Mouse (Mus musculus): ENCODE results near the gene Grk5.
"Not testable (repeated sequence)": the region's sequence is repeated elsewhere in the genome, so short reads cannot be mapped to it uniquely, and the experiment has no call there.

Gene Grk5

DNA sequence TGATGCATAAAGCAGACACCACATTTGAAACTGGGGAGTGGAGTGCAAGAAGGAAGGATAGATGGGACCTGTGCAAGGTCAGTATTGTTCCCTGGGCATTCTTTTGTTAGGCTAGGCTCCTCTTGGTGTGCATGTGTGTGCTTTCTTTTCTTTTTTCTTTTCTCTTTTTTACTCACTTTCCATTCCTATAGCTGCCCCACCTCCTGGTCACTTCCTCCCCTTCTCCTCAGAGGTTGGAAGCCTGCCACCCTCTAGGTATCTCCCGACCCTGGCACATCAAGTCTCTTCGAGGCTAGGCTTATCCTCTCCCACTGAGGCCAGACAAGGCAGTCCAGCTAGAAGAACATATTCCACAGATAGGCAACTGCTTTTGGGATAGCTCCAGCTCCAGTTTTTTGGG lies 22.1 kb downstream of the Grk5 start:
- no peak for DNase-seq (ENCODE audit: low spot score)

DNA sequence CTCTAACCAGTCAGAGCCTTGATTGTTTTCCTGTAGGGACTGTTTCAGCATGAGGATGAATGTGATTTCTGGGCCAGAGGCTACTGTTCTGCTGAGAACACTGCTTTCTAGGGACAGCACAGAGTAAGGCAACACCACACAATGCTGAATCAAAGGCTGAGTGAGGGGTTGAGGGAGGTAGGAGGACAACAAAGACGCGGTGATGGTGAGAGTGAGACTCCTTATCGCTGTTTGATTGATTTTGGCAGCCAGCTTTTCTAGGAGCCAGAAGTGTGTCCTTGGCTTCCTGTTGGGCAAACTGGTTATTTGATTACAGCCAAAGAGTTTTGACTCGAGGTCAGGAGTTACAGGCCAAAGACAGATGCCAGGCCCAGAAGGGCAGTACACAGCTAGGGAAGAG lies 25.7 kb downstream of the Grk5 start:
- DNase-seq (ENCODE audit: low spot score), result no peak

DNA sequence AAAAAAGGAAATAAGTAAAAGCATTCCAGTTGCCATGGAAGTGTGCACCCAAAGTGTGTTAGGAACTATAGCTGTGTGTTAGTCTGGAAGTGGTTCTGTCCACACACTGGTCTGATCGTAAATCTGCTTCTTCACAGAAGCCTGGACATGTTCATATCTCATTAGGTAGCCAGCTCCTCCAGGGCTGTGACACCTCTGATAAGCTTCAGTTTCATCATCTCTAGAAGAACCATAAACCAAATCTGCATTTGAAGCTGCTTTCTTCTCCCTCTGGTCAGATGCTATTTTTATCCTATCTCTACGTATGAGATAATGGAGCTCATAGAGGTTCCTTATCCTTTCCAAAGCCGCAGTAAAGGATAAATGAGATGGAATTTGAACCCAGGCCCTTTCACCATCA lies 26.3 kb downstream of the Grk5 start:
- no peak for DNase-seq (ENCODE audit: low spot score)

DNA sequence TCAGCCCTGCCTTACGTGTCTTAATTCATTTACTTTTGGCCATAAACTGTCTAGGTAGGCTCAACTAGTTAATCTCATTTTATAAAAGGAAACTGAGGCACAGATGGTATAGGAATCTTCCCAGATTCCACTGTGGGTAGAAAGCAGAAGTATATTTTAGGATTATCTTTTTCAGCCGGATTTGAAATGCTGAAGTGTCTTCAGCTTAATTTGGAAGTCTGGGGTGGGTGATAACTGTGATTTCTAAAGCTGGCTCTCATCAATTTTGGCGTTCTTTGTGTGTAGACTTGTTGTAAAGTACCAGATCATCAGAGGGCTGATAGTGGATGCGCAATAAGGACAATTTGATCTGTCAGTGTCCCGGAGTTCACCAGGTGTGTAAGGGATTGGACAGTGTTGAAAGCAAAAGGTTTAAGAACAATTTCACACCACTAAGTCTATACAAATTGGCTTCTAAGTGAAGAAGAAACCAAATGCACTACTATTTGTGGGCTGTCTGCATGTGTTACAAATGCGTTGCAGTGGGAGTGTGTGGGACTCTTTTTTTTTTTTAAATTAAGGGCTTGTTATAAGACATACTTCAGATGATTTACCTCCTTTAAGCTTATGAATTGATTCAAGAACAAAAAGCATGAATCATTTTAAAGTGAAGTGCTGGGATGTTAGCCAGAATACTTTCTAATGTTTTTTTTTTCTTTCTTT lies 27.5 kb downstream of the Grk5 start:
- DNase-seq (ENCODE audit: low spot score), result no peak

DNA sequence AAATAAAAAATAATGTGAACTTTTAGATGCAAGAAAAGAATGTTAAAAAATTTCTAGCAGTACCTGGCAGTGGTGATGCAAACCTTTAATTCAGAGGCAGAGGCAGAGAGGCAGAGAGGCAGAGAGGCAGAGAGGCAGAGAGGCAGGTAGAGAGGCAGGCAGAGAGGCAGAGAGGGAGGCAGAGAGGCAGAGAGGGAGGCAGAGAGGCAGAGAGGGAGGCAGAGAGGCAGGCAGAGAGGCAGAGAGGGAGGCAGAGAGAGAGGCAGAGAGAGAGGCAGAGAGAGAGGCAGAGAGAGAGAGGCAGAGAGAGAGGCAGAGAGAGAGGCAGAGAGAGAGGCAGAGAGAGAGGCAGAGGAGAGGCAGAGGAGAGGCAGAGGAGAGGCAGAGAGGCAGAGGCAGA lies 35.0 kb downstream of the Grk5 start:
- DNase-seq (ENCODE audit: low spot score), result not testable (repeated sequence)

DNA sequence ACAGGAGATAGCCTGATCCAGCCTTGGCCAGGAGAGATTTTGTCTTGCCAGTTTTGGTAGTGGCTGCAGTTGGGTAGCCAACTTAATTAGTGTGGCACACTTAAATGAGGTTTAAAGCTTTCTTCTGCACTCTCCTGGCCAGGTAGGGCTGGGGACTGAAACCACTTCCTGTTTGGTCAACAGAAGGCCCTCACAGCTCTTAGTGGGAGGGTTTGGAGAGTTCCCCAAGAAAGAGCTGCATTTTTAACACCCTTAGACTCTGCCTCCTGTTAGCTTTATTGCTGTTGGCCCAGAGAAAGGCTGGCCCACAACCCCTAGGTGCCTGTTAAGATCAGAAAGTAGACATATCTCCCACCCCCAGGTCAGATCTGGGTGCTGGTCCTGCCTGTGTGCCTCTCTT lies 45.5 kb downstream of the Grk5 start:
- DNase-seq (ENCODE audit: low spot score), result no peak

DNA sequence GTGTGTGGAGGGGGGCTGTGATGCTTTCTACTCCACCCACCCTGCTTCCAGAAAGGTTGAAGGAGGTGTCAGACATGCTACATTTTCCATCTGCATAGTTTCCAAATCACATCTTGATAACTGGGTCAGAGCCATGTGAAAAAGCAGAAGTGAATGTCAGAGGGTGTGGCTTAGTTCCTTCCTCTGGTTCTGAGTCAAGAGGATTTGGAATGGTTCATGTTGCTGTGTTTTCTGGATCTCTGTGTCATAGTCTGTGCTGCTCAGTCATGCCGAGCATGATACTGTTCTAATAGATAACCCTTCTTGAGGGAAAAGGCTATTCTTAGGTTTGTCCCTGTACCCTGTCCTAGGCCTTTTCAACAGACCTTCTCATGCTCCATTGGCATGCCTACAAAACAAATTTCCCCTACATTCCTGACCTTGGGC lies 50.4 kb downstream of the Grk5 start:
- DNase-seq (ENCODE audit: low spot score), result peak; percentile 8

DNA sequence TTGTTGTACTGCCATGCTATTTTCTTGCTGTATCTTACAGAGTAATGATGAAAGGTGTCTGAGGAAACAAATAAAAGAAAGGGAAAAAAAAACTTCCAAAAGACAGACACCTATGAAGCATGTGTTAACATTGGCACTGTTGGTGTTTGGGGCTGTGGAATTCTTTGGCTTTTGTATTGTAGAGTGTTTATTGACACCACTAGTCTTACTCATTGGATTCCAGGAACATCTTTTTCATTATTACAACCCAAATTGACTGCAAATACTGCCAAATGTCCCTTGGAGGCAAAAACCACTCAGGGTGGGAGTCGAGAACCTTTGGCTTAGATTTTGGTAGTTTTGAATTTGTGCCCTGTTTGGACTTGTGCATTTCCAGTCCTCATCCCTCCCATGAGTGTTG lies 51.3 kb downstream of the Grk5 start:
- DNase-seq (ENCODE audit: low spot score), result no peak

GRCm38 (mm10) chr19:60945801-60946311 lies 56.3 kb downstream of the Grk5 start:
- peak; percentile 4 for DNase-seq (ENCODE audit: low spot score)

DNA sequence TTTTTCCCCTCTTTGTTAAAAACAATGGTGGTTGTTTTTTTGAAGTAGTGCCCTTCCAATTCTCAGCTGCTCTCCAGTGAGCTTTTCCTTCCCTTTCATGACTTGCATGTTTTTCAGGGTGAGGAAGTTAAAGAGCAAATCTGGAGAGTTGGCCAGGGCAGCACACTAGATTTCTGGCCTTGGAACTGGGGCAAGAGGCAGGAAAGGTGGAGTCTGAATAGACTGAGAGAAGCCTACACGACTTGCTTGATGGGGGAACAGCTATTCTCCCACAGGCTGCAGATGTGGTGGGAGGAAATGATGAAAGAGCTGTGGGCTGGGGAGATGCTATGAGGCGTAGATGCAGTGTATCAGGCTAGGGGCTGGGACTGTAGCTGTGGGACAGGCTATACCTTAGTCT lies 57.1 kb downstream of the Grk5 start:
- no peak for DNase-seq (ENCODE audit: low spot score)

- no peak for DNase-seq (ENCODE audit: low spot score)
Measured at GRCm38 (mm10) chr19:60948996-60949395, 59.4 kb downstream of the Grk5 start.

DNA sequence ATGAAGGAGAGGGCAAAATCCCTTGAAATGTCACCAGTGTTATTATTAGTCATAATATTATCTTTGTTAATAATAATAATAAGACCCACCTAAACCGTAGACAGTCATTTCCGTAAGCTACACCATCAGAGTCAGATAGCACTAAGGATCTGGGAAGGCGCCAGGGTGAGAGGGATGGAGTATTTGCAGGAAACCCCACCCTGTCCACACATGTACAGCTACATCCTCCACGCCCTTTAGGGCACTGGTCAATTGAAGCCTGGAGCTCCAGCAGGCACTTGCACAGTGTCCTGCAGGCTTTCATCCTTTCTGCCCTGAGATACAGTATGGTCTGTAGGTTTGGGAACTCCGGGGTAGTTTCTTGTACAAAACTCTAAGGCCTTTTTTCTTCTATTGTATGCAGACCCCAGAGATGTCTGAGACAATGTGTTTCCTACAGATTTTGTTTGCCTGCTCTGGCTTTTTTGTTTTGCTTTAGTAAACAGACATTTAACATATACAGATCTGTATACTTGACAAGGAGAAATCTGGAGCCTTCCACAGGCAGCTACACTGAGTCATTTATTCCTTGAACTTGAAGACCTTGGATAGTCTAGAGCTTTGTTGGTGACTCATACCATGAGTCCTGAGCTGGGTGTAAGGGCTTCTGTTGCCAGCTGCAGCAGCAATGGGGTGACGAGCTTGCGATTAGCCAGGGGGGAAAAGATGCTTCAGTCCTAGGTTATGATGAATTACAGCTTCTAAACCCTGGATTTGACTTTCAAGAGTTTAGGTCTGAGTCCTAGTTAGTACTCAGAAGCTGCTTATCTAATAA lies 60.7 kb downstream of the Grk5 start:
- no peak for DNase-seq (ENCODE audit: low spot score)

DNA sequence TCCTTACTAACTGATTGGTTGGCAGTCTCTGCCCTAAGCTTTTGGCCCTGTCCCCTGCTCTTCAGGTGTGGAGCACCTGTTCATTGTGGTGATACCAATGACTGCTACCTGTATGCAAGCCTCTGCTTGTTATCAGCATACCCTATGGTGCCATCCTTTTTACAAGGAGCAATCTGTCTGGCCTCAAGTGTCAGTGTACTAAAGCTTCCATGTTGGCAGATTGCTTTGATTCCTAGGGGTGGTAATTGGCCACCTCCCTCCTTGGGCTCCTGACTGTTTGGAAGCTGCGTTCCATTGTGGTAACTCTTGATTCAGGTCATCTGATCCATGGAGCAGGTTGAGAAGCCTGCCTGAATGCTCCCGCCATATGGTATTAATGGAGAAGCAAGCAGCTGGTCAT lies 65.6 kb downstream of the Grk5 start:
- no peak for DNase-seq (ENCODE audit: low spot score)

DNA sequence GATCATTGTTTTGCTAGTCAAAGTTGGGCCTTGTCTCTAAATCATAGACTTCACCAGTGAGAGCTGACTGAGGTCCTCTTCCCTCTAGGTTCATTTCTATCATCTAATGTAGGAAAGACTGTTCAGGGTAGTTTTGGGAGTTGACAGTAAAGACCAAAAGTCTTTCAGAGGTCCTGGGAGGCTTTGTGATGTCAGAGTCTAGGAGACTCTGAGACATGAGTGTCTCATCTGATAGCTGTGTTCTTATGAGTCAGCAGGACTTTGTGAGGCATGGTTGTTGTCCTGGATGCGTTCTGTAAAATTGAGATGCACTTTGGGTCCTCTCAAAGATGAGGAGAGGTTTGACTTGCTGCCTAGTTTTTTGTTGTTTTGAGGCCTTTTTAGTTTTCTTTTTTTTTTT lies 66.2 kb downstream of the Grk5 start:
- DNase-seq (ENCODE audit: low spot score), result no peak

DNA sequence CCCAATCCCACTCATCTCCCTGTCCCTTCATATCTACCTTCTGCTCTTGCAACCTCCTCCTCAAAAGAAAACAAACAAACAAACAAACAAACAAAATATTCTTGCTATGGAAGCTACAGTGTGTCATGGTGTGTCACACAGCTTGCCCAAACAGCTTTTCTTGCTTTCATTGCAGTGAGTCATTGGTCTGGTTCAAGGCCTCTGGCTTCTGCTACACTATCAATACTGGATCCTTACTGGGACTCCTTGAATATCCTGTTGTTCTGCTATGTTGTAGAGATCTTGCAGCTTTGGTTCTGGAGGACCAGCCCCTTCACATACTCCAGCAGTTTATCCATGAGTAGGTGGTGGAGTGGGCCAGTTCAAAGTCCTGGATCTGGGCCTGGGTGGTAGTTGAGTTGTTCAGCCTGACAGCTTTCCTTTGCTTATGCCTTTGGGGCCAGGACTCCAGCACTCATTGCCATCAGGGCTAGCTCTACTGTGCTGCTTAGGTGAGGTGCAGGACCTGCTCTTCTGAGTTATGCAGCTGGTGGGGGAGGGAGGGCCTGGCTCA lies 66.7 kb downstream of the Grk5 start:
- no peak for DNase-seq (ENCODE audit: low spot score)

- no peak for DNase-seq (ENCODE audit: low spot score)
Measured at GRCm38 (mm10) chr19:60959706-60960230, 70.2 kb downstream of the Grk5 start.

GRCm38 (mm10) chr19:60962358-60963061 lies 73.0 kb downstream of the Grk5 start:
- no peak for DNase-seq (ENCODE audit: low spot score)

DNA sequence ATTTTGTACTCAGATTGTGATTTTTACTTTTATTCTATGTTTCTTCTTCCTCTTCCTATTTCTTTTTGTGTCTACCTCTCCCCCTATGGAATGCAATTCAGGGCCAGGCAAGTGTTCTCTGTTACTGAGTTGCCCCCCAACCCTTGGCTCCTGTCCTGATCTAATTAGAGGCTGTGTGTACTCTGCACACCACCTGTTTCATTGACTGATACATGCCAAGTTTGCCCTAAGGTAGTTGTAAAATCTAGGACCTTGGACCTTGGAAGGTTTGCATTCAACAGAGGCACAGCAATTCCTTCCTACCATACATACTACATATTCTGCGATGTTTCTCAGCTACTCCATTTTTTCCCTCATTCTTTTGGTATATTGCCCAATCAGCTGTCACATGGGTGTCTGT lies 78.4 kb downstream of the Grk5 start:
- no peak for DNase-seq (ENCODE audit: low spot score)

- no peak for DNase-seq (ENCODE audit: low spot score)
Measured at GRCm38 (mm10) chr19:60970406-60970805, 80.9 kb downstream of the Grk5 start.

DNA sequence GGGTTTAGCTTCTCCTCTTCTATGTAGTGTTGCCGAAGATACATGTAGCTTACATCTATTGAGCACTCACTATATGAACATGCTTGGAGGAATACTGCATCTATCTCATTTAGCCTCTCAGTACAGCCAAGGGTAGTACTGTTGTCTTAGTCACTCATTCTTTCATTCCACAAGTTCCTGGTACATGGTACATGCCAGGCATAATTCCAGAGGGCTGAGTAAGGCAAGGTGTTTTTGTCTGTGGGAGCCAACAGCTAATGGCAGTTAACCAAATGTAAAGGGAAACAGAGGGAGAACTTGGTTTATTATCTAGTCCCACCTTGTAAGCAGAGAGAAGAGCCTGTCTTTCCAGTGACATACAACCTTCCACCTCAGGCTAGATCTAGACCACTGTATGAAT lies 82.0 kb downstream of the Grk5 start:
- DNase-seq (ENCODE audit: low spot score), result no peak

DNA sequence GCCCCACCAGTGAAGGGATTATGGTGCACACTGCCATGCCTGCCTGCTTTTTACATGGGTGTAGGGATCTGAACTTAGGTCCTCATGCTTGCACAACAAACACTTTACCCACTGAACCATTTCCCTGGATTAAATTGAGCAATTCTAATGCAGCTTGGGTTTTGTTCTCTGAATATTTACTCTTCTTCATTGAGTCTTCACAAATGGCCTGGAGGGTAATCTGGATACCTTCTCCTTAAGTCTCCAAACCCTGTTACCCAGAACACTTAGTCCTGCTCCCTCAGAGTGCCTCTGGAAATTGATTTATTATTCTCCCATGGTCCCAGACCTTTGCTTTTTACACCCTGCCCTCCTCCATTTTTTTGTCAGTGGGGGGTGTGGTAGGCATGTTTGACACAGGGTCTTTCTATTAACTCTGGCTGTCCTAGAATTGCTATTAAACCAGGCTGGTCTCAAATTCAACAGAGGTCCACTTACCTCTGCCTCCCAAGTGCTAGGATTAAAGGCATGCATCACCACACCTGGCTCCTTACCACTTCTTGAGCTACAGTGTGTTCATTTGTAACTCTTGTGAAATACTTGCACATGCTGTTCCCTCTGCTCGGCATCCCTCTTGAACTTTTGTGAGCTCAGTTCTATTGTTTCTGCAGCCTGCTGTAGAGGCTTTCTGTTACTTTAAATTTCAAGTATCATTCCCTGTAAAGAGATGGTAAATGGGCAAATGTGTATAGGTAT lies 82.9 kb downstream of the Grk5 start:
- DNase-seq (ENCODE audit: low spot score), result no peak

- DNase-seq (ENCODE audit: low spot score), result no peak
Measured at GRCm38 (mm10) chr19:60973508-60973907, 84.0 kb downstream of the Grk5 start.
